In genomic region chr16:64875384-64875783, GRCm38 (mm10) we compare ENCODE assay signal across 8 mouse cellular contexts.
"Had no signal": no experiment of that assay in that cellular context is flagged by ENCODE, and none has a peak within 500 bp of the region (broad histone marks: within the 10 kb centered on the region; RNA-seq: fewer than 3 reads in every experiment).

No protein-coding gene starts in this region.

- DNase-seq: lung, adult 2 months; lung, postnatal 14 days; lung, postnatal 36 days; right cerebral cortex, postnatal 14 days; spleen, adult 18-20 months; thymus, adult 18-20 months; thymus, postnatal 14 days; thymus, postnatal 36 days had no signal
